Mouse (Mus musculus) cerebellum, adult 9-11 months (tissue): ENCODE results near the gene Pip5kl1.
A peak's percentile ranks its signal among the peaks of the same experiment; 100 is the strongest.

Experiments used
- DNase-seq: peaks from one replicate; pipeline ENCODE4 v3.0.0; 2022

The Pip5kl1 gene

GRCm38 (mm10) chr2:32574497-32574896 lies at the start of gene Pip5kl1:
TSS of gene Pip5kl1 (plus strand) at chr2:32574797.
- DNase-seq = no peak

DNA sequence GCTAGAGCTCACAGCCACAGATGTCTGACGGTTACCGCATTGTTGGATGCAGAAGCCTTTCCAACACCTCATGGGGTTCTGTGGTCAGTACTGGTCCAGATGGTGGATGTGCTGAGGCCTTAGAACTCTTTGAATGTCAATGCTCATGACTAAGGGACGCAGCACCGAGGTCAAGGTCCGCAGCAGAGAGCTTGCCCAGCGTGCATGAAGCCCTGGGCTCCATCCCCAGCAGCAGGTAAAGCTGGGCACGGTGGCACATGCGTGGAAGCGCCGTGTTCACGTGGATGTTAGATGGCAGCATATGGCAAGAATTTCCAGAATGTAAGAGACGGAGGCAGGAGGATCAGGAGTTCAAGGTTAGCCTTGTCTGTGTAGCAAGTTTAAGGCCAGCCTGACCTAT lies 48.8 kb upstream of the Pip5kl1 start:
- DNase-seq = no peak

GRCm38 (mm10) chr2:32527468-32527966 lies 47.1 kb upstream of the Pip5kl1 start:
- no peak for DNase-seq

DNA sequence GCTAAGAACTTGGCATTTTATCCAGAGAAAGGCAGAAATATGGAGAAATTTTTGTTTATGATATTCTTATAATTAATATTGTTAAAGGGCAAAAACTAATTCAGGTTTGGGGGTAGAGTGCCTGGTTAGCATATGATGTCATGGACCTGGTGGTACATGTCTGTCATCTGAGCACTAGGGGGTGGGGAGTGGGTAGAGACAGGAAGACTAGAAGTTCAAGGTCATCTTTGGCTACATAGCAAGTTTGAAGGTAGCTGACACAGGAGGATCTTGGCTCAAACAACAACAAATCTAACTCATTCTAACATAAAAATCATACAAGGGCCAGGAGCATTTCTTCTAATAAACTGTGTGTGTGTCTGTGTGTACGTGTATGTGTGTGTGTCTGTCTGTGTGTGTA lies 46.3 kb upstream of the Pip5kl1 start:
- DNase-seq = no peak

- no peak for DNase-seq
Measured at GRCm38 (mm10) chr2:32530479-32530878, 44.1 kb upstream of the Pip5kl1 start.

DNA sequence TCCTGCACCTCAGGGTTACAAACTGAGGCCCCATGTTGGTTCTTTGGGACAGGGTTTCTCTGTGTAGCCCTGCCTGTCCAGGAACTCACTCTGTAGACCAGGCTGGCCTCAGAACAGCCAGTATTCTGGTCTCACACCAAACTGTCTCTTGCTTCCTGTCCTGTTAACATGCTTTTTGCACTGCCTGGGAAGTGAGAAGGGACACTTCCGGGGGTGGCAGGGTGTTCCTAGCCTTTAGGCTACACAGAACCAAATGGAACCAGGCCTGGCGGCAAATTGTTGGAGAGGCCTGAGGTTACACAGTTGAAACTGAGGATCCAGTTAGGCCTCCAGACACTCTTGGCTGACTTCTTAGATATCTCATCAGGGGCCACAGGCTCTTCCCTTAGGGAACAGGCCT lies 41.4 kb upstream of the Pip5kl1 start:
- DNase-seq = peak; percentile 35

GRCm38 (mm10) chr2:32534061-32534732 lies 40.4 kb upstream of the Pip5kl1 start:
- peak; percentile 45 for DNase-seq

- DNase-seq = peak; percentile 99
Measured at GRCm38 (mm10) chr2:32534733-32535471, 39.7 kb upstream of the Pip5kl1 start, which contains the start of gene Fam102a. TSS of gene Fam102a (plus strand) at chr2:32535332.

DNA sequence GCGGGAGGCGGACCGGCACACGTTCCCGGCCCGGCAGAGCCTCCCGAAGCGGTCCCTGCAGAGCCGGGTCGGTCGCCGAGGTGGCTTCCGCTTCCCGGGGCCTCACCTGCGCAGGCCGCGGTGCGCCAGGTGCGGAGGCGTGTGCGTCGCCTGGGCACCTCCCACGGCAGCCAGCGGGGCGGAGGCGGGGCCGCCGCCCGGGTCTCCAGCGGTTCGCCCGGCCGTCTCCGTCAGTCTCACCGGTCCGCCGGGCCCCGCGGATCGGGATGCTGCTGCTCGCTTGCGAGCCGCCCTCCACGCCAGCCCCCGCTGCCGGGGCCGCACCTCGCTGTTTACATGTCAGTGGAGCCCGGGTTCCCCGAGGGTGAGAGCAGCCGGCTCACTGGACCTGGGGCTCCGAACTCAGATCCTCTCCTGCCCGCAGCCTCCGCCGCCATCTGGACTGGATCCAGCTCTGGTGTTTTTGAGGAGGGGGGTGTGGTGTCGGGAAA lies 39.1 kb upstream of the Pip5kl1 start:
- peak; percentile 81 for DNase-seq

GRCm38 (mm10) chr2:32536086-32536633 lies 38.4 kb upstream of the Pip5kl1 start:
- DNase-seq = no peak

- DNase-seq = peak; percentile 81
Measured at GRCm38 (mm10) chr2:32536634-32537359, 37.8 kb upstream of the Pip5kl1 start.

GRCm38 (mm10) chr2:32537360-32537905 lies 37.2 kb upstream of the Pip5kl1 start:
- peak; percentile 65 for DNase-seq

- peak; percentile 57 for DNase-seq
Measured at GRCm38 (mm10) chr2:32537941-32538340, 36.7 kb upstream of the Pip5kl1 start.

- peak; percentile 47 for DNase-seq
Measured at GRCm38 (mm10) chr2:32538461-32538860, 36.1 kb upstream of the Pip5kl1 start.

DNA sequence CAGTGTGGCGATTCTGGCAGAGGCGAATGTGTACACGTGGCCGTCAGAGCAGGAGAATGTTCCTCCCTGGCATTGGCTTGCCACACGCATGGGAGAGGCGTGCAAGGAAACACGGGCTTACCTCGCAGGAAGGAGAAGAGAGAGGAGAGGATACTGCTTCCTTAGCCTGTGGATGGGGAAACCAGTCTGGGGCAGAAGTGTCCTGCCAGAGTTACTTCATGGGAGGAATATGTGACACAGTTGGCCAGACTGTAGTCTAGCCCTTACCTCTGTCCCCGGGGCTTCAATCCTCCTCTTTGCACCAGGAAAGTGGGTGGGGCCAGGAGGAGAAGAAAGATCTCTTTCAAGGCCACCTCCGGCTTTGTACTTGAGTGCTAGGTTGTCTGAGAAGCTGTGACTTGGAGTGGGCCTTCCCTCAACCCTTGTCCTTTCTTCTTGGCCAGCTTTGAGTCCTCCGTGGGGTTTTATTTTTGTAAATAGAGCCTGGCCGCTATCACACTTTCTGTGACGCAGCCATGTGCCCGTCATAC lies 35.1 kb upstream of the Pip5kl1 start:
- DNase-seq = peak; percentile 42

DNA sequence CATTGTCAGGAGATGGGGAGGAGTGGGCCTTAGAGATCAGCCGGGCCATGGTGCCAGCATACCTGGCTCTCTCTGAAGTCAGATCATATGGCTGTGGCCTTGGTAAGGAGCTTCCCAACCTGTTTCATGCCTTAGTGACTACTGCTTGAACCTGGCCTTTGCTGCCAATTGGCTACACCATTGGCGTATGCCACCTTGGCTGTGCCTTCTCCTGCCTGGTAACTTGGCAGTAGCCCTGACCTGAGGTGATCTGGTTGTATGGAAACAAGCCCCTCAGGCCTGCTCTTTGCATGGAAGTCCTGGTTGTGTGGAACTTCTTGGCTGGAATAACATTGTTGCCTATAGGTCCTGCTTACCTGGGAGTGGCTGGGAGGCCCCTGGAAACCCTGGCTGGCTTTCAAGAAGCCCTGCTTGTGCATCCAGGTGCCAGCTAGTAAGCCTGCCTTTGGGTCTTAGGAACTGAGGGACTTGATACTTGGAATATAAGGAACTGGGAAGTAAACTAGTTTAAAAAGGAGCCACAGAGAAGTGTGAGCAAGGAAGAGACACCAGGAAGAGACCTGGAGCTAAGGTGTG lies 33.2 kb upstream of the Pip5kl1 start:
- peak; percentile 89 for DNase-seq

DNA sequence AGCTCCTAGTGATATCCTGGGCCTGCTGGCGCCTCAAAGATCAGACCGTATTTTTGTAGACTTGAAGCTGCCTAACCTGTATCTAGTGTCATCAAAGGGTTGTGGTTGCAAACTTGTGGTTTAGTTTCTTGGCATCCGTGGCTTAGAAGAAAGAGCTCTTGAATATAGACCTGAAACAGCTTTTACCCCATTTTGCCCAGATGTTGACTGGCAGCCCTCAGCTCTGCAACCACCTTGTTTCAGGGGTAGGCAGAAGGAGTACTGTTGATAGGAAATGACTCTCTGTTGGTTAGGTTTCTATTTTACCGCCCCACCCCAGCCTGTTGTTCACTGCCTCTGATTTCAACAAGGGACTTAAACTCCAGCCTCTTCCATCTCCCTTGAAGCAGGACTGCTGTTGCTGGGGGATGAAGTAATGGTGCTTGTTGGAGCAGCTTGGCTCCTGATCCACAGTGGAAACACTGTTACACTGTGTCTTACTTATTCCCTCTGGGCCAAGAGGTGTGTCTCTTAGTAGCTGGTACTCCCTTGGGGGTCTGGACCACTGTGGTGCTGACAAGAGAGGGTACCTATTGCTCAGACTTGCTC lies 32.5 kb upstream of the Pip5kl1 start:
- DNase-seq = peak; percentile 39

DNA sequence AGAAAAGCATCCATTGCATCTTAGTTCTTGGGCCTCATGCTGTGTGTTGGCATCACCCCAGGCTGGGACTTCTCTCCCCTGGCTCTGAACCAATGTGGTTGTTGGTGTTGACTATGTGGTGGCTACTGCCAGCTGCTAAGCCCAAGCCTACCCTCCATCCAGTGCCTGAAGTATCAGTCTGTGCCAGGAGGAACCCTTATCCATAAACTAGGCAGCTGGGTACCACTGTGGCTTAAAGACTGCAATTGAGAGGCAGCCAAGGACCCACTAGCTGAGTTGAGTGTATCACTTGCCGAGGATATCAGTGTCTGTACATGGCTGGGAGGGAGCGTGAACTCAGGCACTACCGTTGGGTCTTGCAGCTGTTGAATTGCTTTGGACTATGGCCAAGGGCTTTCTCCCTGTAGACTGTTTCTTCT lies 31.6 kb upstream of the Pip5kl1 start:
- peak; percentile 61 for DNase-seq

DNA sequence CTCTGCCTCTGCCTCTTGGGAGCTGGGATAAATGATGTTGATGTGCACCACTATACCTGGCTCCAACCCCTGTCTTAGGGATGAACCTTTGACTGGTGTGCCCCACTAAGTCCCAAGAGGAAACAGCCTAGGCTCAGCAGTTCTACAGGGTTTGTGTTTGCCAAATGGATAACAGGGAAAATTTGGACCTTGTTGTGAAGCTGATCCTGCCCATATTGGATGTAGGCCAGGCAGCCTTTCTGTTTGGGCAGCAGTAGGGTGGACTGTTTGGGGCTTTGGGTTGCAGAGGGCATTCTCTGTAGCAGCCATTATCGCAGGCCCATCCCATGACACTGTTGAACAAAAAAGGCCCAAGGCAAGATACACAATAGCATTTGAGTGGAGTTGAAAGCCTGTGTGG lies 27.6 kb upstream of the Pip5kl1 start:
- peak; percentile 20 for DNase-seq

DNA sequence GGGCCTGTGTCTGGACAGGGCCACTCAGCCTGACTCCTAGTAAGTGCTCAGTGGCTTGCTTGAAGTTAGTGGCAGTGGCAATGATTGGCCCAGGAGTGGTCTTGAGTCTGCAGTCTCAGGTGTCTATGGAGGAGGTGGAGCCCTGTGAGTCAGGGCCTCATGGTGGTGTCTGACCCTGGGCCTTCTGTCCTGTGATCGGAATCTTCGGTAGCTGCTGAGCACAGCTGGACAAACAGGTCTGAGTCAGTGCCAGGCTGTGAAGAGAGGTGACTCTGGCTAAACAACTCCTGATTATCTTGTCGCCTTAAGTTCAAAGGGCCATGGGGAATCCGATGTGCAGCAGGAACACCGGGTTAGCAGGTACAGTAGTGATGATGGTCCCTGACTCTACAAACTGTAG lies 27.2 kb upstream of the Pip5kl1 start:
- DNase-seq = peak; percentile 12

- DNase-seq = peak; percentile 42
Measured at GRCm38 (mm10) chr2:32547964-32548739, 26.4 kb upstream of the Pip5kl1 start.
